Mouse (Mus musculus): ENCODE results near the gene Tmem132e. TPM values are rescaled to one million over a fixed set of nuclear protein-coding genes. Genes with fewer than 3 reads are reported as not detected.

Gene Tmem132e
- 2.3 TPM in 2 replicates for polyA plus RNA-seq (2012; rRNA removed)

GRCm38 (mm10) chr11:82388371-82389313 is at the start of gene Tmem132e:
Tmem132e (plus strand) TSS chr11:82388900.

Other genes starting within 250 kb of the Tmem132e start
- gene Ccl1, start 83.2 kb upstream of the Tmem132e start, polyA plus RNA-seq (2012; rRNA removed): not detected in 2 replicates

Data from colon, adult 2 months (tissue).